Mouse (Mus musculus): Measurements from ENCODE around the gene Mybphl.

DNA sequence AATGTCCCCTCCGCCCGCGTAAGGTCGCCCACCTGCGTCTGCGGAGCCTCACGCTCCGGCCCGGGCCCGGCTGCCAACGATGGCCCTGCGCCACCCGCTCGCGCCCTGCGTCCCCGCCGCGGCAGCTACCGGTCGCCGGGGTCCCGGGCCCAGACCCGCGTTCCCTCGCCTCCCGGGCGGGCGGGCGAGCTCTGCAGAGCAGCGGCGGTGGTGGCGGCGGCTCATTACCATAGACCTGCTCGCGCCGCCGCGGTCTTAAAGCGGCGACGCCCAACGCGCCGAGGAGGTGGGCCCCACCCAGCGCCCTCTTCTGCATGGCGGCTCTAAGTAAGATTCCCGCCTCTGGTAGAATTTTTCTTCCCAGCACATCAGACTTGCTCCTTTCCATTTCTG, 51.1 kb downstream of the Mybphl start:
- no peak for TF ChIP-seq CTCF (conservative IDR thresholded peaks at IDR 0.05; ENCODE audit: low read length)
- no peak for TF ChIP-seq NANOG (IDR thresholded peaks at IDR 0.05; ENCODE audit: borderline replicate concordance, low read length)
- no peak for TF ChIP-seq POU5F1 (IDR thresholded peaks at IDR 0.05; ENCODE audit: borderline replicate concordance, low read length)
